Mouse (Mus musculus): Measurements from ENCODE around the gene Hba-a2. TPM values are rescaled to one million over a fixed set of nuclear protein-coding genes. Genes with fewer than 3 reads are reported as not detected.
"Not testable (repeated sequence)": the region's sequence is repeated elsewhere in the genome, so short reads cannot be mapped to it uniquely, and the experiment has no call there.

Hba-a2 gene
- total RNA-seq (2021), result 100 to 1,000 TPM; 253 to 450 TPM
- long read RNA-seq, experiment 1, transcript Hba-a2-201 (3 exons, 554 nt), result major isoform, 21 of 24 reads
- long read RNA-seq, experiment 1, partial matches to known transcripts, result 2 of 24 reads
- long read RNA-seq, experiment 1, other reads (novel, unspliced or antisense), result 1 of 24 reads
- long read RNA-seq, experiment 2, transcript Hba-a2-201 (3 exons, 554 nt), result major isoform, 42 of 49 reads
- long read RNA-seq, experiment 2, partial matches to known transcripts, result 0 of 49 reads
- long read RNA-seq, experiment 2, other reads (novel, unspliced or antisense), result 5 of 49 reads

GRCm38 (mm10) chr11:32296203-32296602 lies at the start of gene Hba-a2:
Gene Hba-a2 (plus strand): TSS chr11:32296489.
- not testable (repeated sequence) for H3K27ac ChIP-seq; DNase-seq (ENCODE audit: low spot score in 2 of 2); H3K4me3 ChIP-seq

- no peak for DNase-seq (ENCODE audit: low spot score in 2 of 2)
- H3K27ac ChIP-seq, result no peak overlapping the region
- no peak overlapping the region for H3K4me3 ChIP-seq
- peak; percentile 64 for TF ChIP-seq CTCF (conservative IDR thresholded peaks at IDR 0.05)
Observed at GRCm38 (mm10) chr11:32247068-32247467, 49.2 kb upstream of the Hba-a2 start.

- peak in 1 of 2 experiments; percentile 61 for DNase-seq (ENCODE audit: low spot score in 2 of 2)
- Histone ChIP-seq H3K27ac (peak overlapping the region; percentile 15; the same call in 1 of the 2 replicates), H3K4me3 (no peak overlapping the region)
- TF ChIP-seq CTCF (conservative IDR thresholded peaks at IDR 0.05), result no peak; the same call in 1 of the 2 replicates
Observed at GRCm38 (mm10) chr11:32248350-32248749, 47.9 kb upstream of the Hba-a2 start.

GRCm38 (mm10) chr11:32250880-32251763 lies 45.2 kb upstream of the Hba-a2 start:
- no peak for TF ChIP-seq CTCF (conservative IDR thresholded peaks at IDR 0.05)
- no peak overlapping the region for H3K4me3 ChIP-seq
- H3K27ac ChIP-seq, result no peak overlapping the region
- no peak for DNase-seq (ENCODE audit: low spot score in 2 of 2)

- H3K4me3 ChIP-seq, result no peak overlapping the region
- no peak for TF ChIP-seq CTCF (conservative IDR thresholded peaks at IDR 0.05)
- no peak for DNase-seq (ENCODE audit: low spot score in 2 of 2)
Observed at GRCm38 (mm10) chr11:32253121-32253520, 43.2 kb upstream of the Hba-a2 start.

GRCm38 (mm10) chr11:32256146-32256545 lies 40.1 kb upstream of the Hba-a2 start:
- no peak for TF ChIP-seq CTCF (conservative IDR thresholded peaks at IDR 0.05)
- H3K4me3 ChIP-seq, result no peak overlapping the region
- peak overlapping the region; percentile 47; the same call in 1 of the 2 replicates for H3K27ac ChIP-seq
- DNase-seq (ENCODE audit: low spot score in 2 of 2), result no peak

More at GRCm38 (mm10) chr11:32253121-32253520, 43.2 kb upstream of the Hba-a2 start:
- H3K27ac ChIP-seq, result no peak overlapping the region

GRCm38 (mm10) chr11:32256566-32256965 lies 39.7 kb upstream of the Hba-a2 start:
- no peak for DNase-seq (ENCODE audit: low spot score in 2 of 2)
- no peak for TF ChIP-seq CTCF (conservative IDR thresholded peaks at IDR 0.05)
- Histone ChIP-seq H3K4me3 (no peak overlapping the region), H3K27ac (peak overlapping the region; percentile 47; the same call in 1 of the 2 replicates)

GRCm38 (mm10) chr11:32262674-32263415 lies 33.4 kb upstream of the Hba-a2 start:
- no peak for TF ChIP-seq CTCF (conservative IDR thresholded peaks at IDR 0.05)
- Histone ChIP-seq H3K27ac (no peak overlapping the region), H3K4me3 (no peak overlapping the region)
- no peak for DNase-seq (ENCODE audit: low spot score in 2 of 2)

- TF ChIP-seq CTCF (conservative IDR thresholded peaks at IDR 0.05), result no peak
- DNase-seq (ENCODE audit: low spot score in 2 of 2), result no peak
- no peak overlapping the region for H3K4me3 ChIP-seq
Observed at GRCm38 (mm10) chr11:32265117-32265738, 31.1 kb upstream of the Hba-a2 start.

GRCm38 (mm10) chr11:32266194-32266593 lies 30.1 kb upstream of the Hba-a2 start:
- DNase-seq (ENCODE audit: low spot score in 2 of 2), result no peak
- TF ChIP-seq CTCF (conservative IDR thresholded peaks at IDR 0.05), result no peak
- H3K4me3 ChIP-seq, result no peak overlapping the region; the same call in 1 of the 2 replicates
- peak overlapping the region; percentile 3; the same call in 1 of the 2 replicates for H3K27ac ChIP-seq

More at GRCm38 (mm10) chr11:32265117-32265738, 31.1 kb upstream of the Hba-a2 start:
- no peak overlapping the region for H3K27ac ChIP-seq

- DNase-seq (ENCODE audit: low spot score in 2 of 2), result no peak
- H3K27ac ChIP-seq, result peak overlapping the region; percentile 98
- H3K4me3 ChIP-seq, result peak overlapping the region; percentile 71
- TF ChIP-seq CTCF (conservative IDR thresholded peaks at IDR 0.05), result no peak
Observed at GRCm38 (mm10) chr11:32266776-32267175, 29.5 kb upstream of the Hba-a2 start.
